Mouse (Mus musculus): ENCODE measurements around the gene Fadd.

Fadd gene

GRCm38 (mm10) chr7:144531585-144532378 lies 50.5 kb downstream of the Fadd start:
- no peak for DNase-seq (ENCODE audit: low spot score in 2 of 2)

GRCm38 (mm10) chr7:144529851-144530250 lies 52.4 kb downstream of the Fadd start:
- DNase-seq (ENCODE audit: low spot score in 2 of 2), result no peak

GRCm38 (mm10) chr7:144527723-144528221 lies 54.5 kb downstream of the Fadd start:
- DNase-seq (ENCODE audit: low spot score in 2 of 2), result no peak
